Mouse (Mus musculus) ovary, adult 10 weeks (tissue): ENCODE measurements around the gene Bdkrb2. TPM values are rescaled to one million over a fixed set of nuclear protein-coding genes. Genes with fewer than 3 reads are reported as not detected.

Experiments
- polyA plus RNA-seq: library from polyadenylated mRNA; stranded (reverse); fragments of 350-450 nt; fragmentation: Illumina TruSeq; extraction: RNeasy Lipid Tissue Mini Kit (QIAGEN cat#74804); gene quantifications from one replicate; pipeline ENCODE4 v1.2.3, GENCODE M21; 2014

Gene Bdkrb2
- polyA plus RNA-seq: 0.14 TPM

DNA sequence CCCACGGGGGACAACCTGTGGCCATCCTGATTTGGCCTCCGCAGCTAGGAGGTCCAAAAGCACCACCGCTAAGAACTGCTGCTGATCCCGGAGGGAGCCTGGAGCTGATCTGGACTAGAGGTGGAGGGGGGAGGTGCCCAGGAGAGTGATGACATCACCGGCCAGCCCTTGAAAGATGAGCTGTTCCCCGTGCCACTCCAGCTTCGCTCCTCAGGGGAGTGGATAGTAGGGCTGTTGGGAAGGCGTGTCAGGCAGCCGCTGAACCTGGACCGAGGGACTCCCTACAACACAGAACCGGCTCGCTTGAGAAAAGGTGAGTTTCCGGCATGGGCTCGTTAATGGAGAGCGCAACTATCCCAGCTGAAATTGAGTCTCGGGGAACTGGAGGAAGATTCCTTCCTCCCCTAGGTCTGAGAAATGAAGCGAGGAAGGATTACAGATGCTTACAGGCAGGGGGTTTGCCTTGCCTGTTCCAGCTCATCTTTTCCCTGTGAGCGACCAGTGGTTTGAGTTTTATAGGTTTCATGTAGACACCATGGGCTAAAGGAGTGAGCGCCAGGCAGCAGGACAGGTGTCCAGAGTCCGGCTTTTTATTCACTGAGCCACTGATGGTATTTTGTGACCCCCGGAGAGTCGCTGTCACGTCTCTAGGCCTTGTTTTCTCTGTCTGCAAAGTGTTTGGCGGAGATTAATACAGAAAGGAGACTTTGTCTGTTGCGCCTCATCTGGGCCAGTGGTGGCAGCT, at the start of gene Bdkrb2:
TSS of gene Bdkrb2 (plus strand) at position 291 of the 745 bp plus-strand sequence.

DNA sequence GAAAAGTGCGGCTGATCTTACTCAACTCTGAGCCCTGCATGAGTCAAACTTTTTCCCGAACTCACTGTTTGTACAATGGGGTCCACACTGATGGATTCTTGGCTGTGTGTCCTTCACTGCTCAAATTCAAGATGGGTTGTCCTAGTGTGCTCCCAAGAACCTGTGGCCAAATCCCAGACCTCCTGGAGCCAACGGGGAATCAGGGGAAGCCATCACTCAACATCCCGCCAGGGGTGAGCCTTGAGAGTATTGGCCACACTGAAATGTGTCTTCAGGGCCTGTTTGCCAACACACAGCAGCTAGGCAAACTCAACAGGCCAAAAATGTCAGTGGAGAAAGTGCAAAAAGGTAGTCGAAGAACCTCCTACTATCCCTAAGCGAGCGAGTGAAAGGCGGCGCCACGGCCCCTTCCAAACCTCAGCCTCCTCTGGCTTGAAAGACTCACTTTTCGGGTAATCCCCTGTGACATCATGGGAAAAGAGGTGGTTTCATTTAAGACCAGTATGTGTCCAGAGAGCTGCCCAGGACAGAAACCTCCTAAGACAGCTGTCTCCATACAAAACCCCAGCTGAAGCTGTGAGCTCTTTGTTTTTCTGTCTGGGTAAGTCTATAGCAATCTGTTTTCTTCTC, 39.7 kb downstream of the Bdkrb2 start, which contains the start of gene Bdkrb1:
TSS of gene Bdkrb1 (plus strand) at position 505 of the 630 bp plus-strand sequence.

Other genes with a start within 250 kb of the Bdkrb2 start
- not detected for gene Tunar, start 229.4 kb upstream of the Bdkrb2 start, polyA plus RNA-seq
- 3.2 TPM for gene D430019H16Rik, start 109.4 kb upstream of the Bdkrb2 start, polyA plus RNA-seq
- gene Bdkrb1, start 39.9 kb downstream of the Bdkrb2 start, polyA plus RNA-seq: not detected
- gene Gskip, start 121.6 kb downstream of the Bdkrb2 start, polyA plus RNA-seq: 25.2 TPM
- gene Atg2b, start 122.0 kb downstream of the Bdkrb2 start, polyA plus RNA-seq: 12.7 TPM
- gene Ak7, start 142.8 kb downstream of the Bdkrb2 start, polyA plus RNA-seq: 7.1 TPM
- 646 TPM for gene Papola, start 221.5 kb downstream of the Bdkrb2 start, polyA plus RNA-seq